Mouse (Mus musculus) embryonic facial prominence, embryonic 15.5 days (tissue): Measurements from ENCODE around the gene Pxt1. TPM values are rescaled to one million over a fixed set of nuclear protein-coding genes. Genes with fewer than 3 reads are reported as not detected.
A peak's percentile ranks its signal among the peaks of the same experiment; 100 is the strongest.
"Not testable (repeated sequence)": the region's sequence is repeated elsewhere in the genome, so short reads cannot be mapped to it uniquely, and the experiment has no call there.

Experiments used
- ATAC-seq: fragments of 200-750 bp; cut with Nextera tagmentation; 2 replicates; pipeline ENCODE4 v1.8.0; 2017; ENCODE audit warnings: low read depth, moderate TSS enrichment; ENCODE audit not compliant: insufficient number of reproducible peaks, low FRiP score, low TSS enrichment
- H3K27ac ChIP-seq: fragments of 300-500 bp; sonication (generic); replicated peaks from 2 replicates; pipeline ENCODE4 v1.5.1; 2015; ENCODE audit warnings: mild to moderate bottlenecking, inconsistent platforms
- H3K27me3 ChIP-seq: fragments of 300-500 bp; sonication (generic); 2 replicates; pipeline ENCODE4 v1.6.1; 2015; ENCODE audit warnings: inconsistent platforms
- H3K36me3 ChIP-seq: fragments of 300-500 bp; sonication (generic); 2 replicates; pipeline ENCODE4 v1.6.1; 2015; ENCODE audit warnings: mild to moderate bottlenecking, inconsistent platforms
- H3K4me1 ChIP-seq: fragments of 300-500 bp; sonication (generic); 2 replicates; pipeline ENCODE4 v1.6.1; 2015; ENCODE audit warnings: inconsistent platforms
- H3K4me2 ChIP-seq: fragments of 300-500 bp; sonication (generic); replicated peaks from 2 replicates; pipeline ENCODE4 v1.6.1; 2015; ENCODE audit warnings: mild to moderate bottlenecking, inconsistent platforms
- H3K4me3 ChIP-seq: fragments of 300-500 bp; sonication (generic); replicated peaks from 2 replicates; pipeline ENCODE4 v1.5.1; 2015; ENCODE audit warnings: mild to moderate bottlenecking, inconsistent platforms
- H3K9ac ChIP-seq: fragments of 300-500 bp; sonication (generic); 2 replicates; pipeline ENCODE4 v1.6.1; 2015; ENCODE audit warnings: inconsistent platforms
- H3K9me3 ChIP-seq: fragments of 300-500 bp; sonication (generic); replicated peaks from 2 replicates; pipeline ENCODE4 v1.6.1; 2016; ENCODE audit warnings: inconsistent platforms
- WGBS: fragments of 180-500 bp; shearing (Covaris S2); methylation state at CpG from one replicate; pipeline ENCODE4 v1.1.7; 2015; 5-methylcytosine and 5-hydroxymethylcytosine counted together
- polyA plus RNA-seq: library from polyadenylated mRNA; unstranded; fragments of >200 nt; fragmentation: Nextera tagmentation; extraction: Ambion mirVana; gene quantifications from 2 replicates; pipeline ENCODE4 v1.2.1, GENCODE M21; 2015

Pxt1 gene
- 0.21 TPM in 1 of 2 replicates, not detected in the other for polyA plus RNA-seq

DNA sequence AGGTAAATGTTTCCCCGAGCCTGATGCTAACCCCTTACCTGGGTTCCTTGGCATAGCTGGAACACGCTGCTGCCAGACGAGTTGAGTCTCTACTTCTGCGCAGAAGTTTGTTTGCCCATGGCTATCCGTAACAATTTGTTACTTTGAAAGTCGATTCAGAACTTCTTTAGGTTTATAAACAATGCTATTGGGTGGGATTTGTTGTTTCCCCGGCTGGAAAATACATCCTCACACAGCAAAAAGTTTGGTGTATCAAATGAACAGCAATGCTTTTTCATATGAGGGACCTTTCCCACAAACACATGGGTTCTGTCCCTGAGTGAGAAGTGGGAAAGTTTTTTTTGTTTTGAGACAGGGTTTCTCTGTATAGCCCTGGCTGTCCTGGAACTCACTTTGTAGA, at the start of gene Pxt1:
Gene Pxt1, minus strand, starts transcription at position 101 of the 400 bp plus-strand sequence.
- Histone ChIP-seq H3K4me3 (no peak within 1 kb of the TSS), H3K9me3 (no peaks in the 10 kb centered on the region), H3K9ac (no peak within 1 kb of the TSS), H3K27me3 (no peaks in the 10 kb centered on the region), H3K4me2 (no peak within 1 kb of the TSS), H3K4me1 (no peaks in the 10 kb centered on the region), H3K27ac (no peak within 1 kb of the TSS), H3K36me3 (no peaks in the 10 kb centered on the region)
- no peak for ATAC-seq
- 84% methylated on average over 7 of the region's 7 CpGs for WGBS

- H3K36me3 ChIP-seq: peaks cover 64% of the 10 kb centered on the region
- not testable (repeated sequence) for H3K4me2 ChIP-seq, H3K9ac ChIP-seq, ATAC-seq, H3K4me1 ChIP-seq, H3K4me3 ChIP-seq, H3K27me3 ChIP-seq, H3K27ac ChIP-seq, H3K9me3 ChIP-seq
- 100% methylated on average over 1 of the region's 1 CpGs for WGBS
These were observed 49.4 kb upstream of the Pxt1 start for GRCm38 (mm10) chr17:28993004-28993403.

DNA sequence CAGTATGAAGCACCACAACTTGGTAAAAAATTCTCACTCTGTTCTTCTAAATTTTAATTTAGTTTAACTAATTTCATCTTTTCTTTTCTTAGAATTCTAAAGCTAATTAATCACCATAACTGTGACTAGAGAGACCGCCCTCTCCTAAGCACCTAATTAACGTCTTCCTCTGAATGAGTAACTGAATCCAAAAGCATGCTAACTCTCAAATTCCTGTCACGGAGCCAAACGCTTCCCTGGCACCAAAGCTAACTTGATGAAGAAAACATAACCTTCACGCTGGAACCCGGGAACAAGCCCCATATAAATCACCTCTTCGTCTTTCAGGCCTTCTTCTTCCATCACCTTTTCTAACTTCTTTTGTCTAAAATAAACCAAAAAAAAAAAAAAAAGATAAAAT, 48.5 kb upstream of the Pxt1 start:
- 66% methylated on average over 7 of the region's 7 CpGs for WGBS
- Histone ChIP-seq H3K9ac (no peak overlapping the region), H3K4me3 (no peak overlapping the region), H3K27ac (no peak overlapping the region), H3K27me3 (no peaks in the 10 kb centered on the region), H3K9me3 (no peaks in the 10 kb centered on the region), H3K4me1 (no peaks in the 10 kb centered on the region), H3K4me2 (no peak overlapping the region), H3K36me3 (peaks cover 66% of the 10 kb centered on the region)
- ATAC-seq: no peak

DNA sequence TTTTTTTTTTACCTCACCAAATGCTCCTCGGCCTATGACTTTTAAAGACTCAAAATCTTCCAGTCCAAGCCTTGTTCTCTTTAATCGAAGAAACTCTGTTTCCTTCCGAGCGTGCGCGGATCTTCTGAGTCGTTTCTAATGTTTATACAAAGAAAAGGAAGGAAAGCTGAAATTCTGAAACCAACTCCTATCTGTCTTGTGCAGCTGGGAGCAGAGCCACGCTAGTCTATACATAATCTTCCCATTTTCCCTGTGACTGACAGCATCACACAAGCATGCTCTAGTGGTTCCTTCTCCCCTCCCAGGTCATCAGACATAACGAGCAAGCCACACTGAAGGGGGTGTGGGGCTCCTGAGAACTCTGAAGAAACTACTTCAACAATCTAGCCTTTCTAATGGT, 47.6 kb upstream of the Pxt1 start:
- no peak for ATAC-seq
- Histone ChIP-seq H3K27ac (no peak overlapping the region), H3K36me3 (peaks cover 67% of the 10 kb centered on the region), H3K27me3 (no peaks in the 10 kb centered on the region), H3K9me3 (no peaks in the 10 kb centered on the region), H3K4me1 (no peaks in the 10 kb centered on the region), H3K9ac (no peak overlapping the region), H3K4me3 (no peak overlapping the region), H3K4me2 (no peak overlapping the region)
- 76% methylated on average over 9 of the region's 9 CpGs for WGBS

DNA sequence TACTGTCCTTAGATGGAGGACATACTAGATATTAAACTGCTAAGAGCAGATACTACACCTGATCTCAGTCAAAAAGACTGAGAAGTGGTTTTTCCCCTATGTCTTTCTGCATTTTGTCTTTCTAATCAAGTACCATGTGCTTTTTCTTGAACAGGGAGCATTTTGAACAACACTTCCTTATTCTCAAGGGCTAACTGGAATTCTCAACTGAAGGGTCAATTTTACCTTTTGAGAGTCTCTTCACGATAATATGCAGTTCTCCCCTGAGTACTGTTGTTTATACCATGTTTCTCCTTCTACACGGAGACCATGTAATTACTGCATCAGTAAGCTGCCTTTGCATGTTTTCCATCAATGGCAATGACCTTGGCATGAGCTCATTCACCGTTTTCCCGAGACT, 46.4 kb upstream of the Pxt1 start:
- Histone ChIP-seq H3K4me2 (no peak overlapping the region), H3K9ac (no peak overlapping the region), H3K4me3 (no peak overlapping the region), H3K4me1 (no peaks in the 10 kb centered on the region), H3K9me3 (no peaks in the 10 kb centered on the region), H3K27me3 (no peaks in the 10 kb centered on the region), H3K36me3 (peaks cover 73% of the 10 kb centered on the region), H3K27ac (no peak overlapping the region)
- ATAC-seq: no peak
- 50% methylated on average over 4 of the region's 4 CpGs for WGBS

- Histone ChIP-seq H3K36me3 (peaks cover 77% of the 10 kb centered on the region), H3K27me3 (no peaks in the 10 kb centered on the region), H3K27ac (no peak overlapping the region), H3K4me2 (no peak overlapping the region), H3K9me3 (no peaks in the 10 kb centered on the region), H3K4me1 (no peaks in the 10 kb centered on the region), H3K9ac (no peak overlapping the region), H3K4me3 (no peak overlapping the region)
- ATAC-seq: no peak
- 74% methylated on average over 3 of the region's 3 CpGs for WGBS
These were observed 45.4 kb upstream of the Pxt1 start for GRCm38 (mm10) chr17:28988996-28989395.

DNA sequence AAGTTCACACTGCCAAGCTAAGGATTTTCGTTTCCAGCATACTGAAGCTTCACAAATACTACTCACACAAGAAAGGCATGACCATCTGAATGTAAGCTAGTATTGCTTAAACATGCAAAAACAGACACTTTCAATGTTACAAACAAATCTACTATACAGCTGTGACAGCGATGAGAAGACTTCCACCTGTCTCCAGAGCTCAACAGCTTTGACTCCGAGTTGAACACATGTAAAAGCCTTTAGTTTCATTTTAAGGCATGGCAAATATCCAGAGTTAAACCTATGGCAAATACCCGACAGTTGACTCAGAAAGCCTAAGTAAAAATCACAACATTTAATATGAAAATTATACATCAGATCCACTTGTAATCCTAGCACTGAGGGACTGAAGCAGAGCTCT, 44.7 kb upstream of the Pxt1 start:
- no peak overlapping the region for H3K4me2 ChIP-seq
- peaks cover 83% of the 10 kb centered on the region for H3K36me3 ChIP-seq
- no peak overlapping the region for H3K9ac ChIP-seq
- no peak for ATAC-seq
- no peaks in the 10 kb centered on the region for H3K4me1 ChIP-seq
- H3K9me3 ChIP-seq: no peaks in the 10 kb centered on the region
- no peaks in the 10 kb centered on the region for H3K27me3 ChIP-seq
- H3K27ac ChIP-seq: no peak overlapping the region
- no peak overlapping the region for H3K4me3 ChIP-seq
- WGBS: 84% methylated on average over 4 of the region's 4 CpGs

GRCm38 (mm10) chr17:28987713-28988112, 44.1 kb upstream of the Pxt1 start:
- no peak overlapping the region for H3K4me3 ChIP-seq
- H3K27ac ChIP-seq: no peak overlapping the region
- no peaks in the 10 kb centered on the region for H3K27me3 ChIP-seq
- no peak for ATAC-seq
- WGBS: 69% methylated on average over 4 of the region's 4 CpGs
- H3K9me3 ChIP-seq: no peaks in the 10 kb centered on the region
- H3K9ac ChIP-seq: no peak overlapping the region
- no peak overlapping the region for H3K4me2 ChIP-seq
- peaks cover 86% of the 10 kb centered on the region for H3K36me3 ChIP-seq
- H3K4me1 ChIP-seq: no peaks in the 10 kb centered on the region

DNA sequence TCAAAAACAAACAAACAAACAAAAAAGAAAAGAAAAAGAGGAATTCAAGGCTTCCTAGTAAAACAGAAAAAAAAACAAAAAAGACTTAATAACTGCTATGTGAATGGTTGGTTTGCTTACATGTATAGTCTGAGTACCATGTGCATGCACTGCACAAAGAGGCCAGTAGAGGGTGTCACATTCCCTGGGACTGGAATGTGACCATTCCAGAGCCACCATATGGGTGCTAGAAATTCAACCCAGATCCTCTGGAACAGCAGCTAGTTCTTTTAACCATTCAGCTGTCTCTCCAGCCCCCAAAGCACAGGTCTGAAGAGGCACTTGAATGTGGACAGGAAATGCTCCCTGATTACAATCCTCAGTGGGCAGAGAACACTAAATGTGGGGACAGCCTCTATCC, 43.2 kb upstream of the Pxt1 start:
- ATAC-seq: no peak
- no peak overlapping the region for H3K4me2 ChIP-seq
- H3K27ac ChIP-seq: no peak overlapping the region
- no peaks in the 10 kb centered on the region for H3K27me3 ChIP-seq
- H3K36me3 ChIP-seq: peaks cover 87% of the 10 kb centered on the region
- no peak overlapping the region for H3K4me3 ChIP-seq
- H3K9ac ChIP-seq: no peak overlapping the region
- no peaks in the 10 kb centered on the region for H3K9me3 ChIP-seq
- H3K4me1 ChIP-seq: no peaks in the 10 kb centered on the region

DNA sequence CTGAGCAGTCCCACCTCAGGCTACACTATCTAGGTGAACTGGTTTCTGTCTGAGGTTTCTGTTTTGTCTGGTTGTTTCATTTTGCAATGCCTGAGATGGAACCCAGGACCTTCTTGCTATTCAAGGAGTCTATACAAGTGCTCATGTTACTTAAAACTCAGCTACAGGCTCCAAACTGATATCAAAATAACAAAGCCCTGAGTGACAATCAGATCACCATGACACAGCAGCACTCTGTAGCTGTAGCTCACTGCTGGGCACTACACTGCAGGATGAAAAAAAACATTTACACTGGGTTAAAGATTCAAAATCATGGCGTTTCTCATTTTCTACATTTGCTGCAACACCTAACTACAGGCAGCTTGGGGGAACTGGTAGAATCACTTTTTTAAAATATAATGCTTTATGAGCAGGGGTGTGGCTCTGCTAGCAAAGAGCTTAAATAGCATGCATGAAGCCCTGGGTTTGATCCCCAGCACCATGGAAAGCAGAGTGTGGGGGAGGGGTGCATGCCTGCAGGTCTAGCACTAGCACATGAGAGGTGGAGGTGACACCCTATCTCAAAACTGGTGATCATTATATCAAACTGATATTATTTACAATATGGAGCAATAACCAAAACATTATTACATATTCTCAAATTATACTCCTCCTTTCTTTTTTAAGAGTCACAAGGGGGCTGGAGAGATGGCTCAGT, 41.2 kb upstream of the Pxt1 start:
- Histone ChIP-seq H3K27ac (no peak overlapping the region), H3K4me1 (no peaks in the 10 kb centered on the region), H3K27me3 (no peaks in the 10 kb centered on the region), H3K9me3 (no peaks in the 10 kb centered on the region), H3K4me3 (no peak overlapping the region), H3K36me3 (peaks cover 80% of the 10 kb centered on the region), H3K9ac (no peak overlapping the region), H3K4me2 (no peak overlapping the region)
- WGBS: 79% methylated on average over 1 of the region's 1 CpGs
- ATAC-seq: no peak

DNA sequence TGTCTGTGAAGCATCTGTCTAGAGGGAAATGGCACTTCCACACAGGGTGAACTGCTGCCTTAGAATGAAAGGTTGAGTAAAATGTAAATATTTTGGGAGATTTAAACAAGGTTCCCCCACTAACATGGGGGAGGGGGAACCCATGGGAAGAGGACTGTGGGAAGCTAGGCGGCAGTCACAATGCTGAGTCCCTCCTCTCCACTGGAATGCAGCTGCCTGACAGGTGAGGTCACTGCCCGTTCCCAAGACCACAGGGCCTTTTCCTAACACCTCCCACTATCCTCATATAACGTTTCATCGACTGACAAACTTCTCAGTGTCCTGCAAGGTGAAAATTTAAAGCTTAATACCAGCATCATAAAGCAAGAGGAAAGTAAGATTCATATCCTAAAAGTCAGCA, 39.0 kb upstream of the Pxt1 start:
- H3K4me3 ChIP-seq: no peak overlapping the region
- no peaks in the 10 kb centered on the region for H3K27me3 ChIP-seq
- peaks cover 80% of the 10 kb centered on the region for H3K36me3 ChIP-seq
- H3K4me1 ChIP-seq: no peaks in the 10 kb centered on the region
- no peak overlapping the region for H3K9ac ChIP-seq
- no peaks in the 10 kb centered on the region for H3K9me3 ChIP-seq
- no peak overlapping the region for H3K27ac ChIP-seq
- ATAC-seq: no peak
- no peak overlapping the region for H3K4me2 ChIP-seq
- WGBS: 39% methylated on average over 4 of the region's 4 CpGs

DNA sequence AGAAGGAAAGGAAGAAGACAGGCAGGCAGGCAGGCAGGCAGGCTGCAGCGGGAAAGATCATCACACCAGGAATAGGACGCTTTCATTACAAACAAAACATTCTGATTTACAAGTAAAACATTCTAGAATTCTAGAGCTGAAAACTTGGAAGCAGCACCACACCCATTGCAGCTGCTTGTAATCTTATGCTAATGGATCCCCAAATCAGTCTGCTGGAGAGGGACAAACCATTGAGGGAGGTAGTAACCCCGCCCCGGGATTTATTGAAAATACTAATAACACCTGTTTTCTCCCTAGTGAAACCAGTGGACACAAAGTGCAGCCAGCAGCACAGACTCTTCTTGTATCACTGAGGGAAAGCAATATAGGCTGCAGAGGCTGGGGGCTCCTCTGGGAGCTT, 37.4 kb upstream of the Pxt1 start:
- Histone ChIP-seq H3K36me3 (peaks cover 78% of the 10 kb centered on the region), H3K4me1 (no peaks in the 10 kb centered on the region), H3K9me3 (no peaks in the 10 kb centered on the region), H3K9ac (no peak overlapping the region), H3K27me3 (no peaks in the 10 kb centered on the region), H3K4me3 (no peak overlapping the region), H3K4me2 (no peak overlapping the region), H3K27ac (peak overlapping the region; percentile 55; the same call in 1 of the 2 replicates)
- ATAC-seq: no peak
- WGBS: 61% methylated on average over 4 of the region's 4 CpGs
